Mouse (Mus musculus) hindbrain, embryonic 12.5 days (tissue): ENCODE results near the gene Klf3. TPM values are rescaled to one million over a fixed set of nuclear protein-coding genes. Genes with fewer than 3 reads are reported as not detected.
A peak's percentile ranks its signal among the peaks of the same experiment; 100 is the strongest.

Source experiments
- ATAC-seq: fragments of 200-750 bp; cut with Nextera tagmentation; 2 replicates; pipeline ENCODE4 v1.8.0; 2017; ENCODE audit warnings: moderate TSS enrichment; ENCODE audit not compliant: low FRiP score
- H3K27ac ChIP-seq: fragments of 300-500 bp; sonication (generic); 2 replicates; pipeline ENCODE4 v1.5.1; 2016; ENCODE audit warnings: mild to moderate bottlenecking
- H3K27me3 ChIP-seq: fragments of 300-500 bp; sonication (generic); 2 replicates; pipeline ENCODE4 v1.6.1; 2016; ENCODE audit warnings: mild to moderate bottlenecking
- H3K36me3 ChIP-seq: fragments of 300-500 bp; sonication (generic); 2 replicates; pipeline ENCODE4 v1.6.1; 2016; ENCODE audit warnings: mild to moderate bottlenecking
- H3K4me1 ChIP-seq: fragments of 300-500 bp; sonication (generic); 2 replicates; pipeline ENCODE4 v1.6.1; 2016
- H3K4me2 ChIP-seq: fragments of 300-500 bp; sonication (generic); replicated peaks from 2 replicates; pipeline ENCODE4 v1.6.1; 2016; ENCODE audit warnings: mild to moderate bottlenecking
- H3K4me3 ChIP-seq: fragments of 300-500 bp; sonication (generic); 2 replicates; pipeline ENCODE4 v1.5.1; 2016; ENCODE audit warnings: mild to moderate bottlenecking
- H3K9ac ChIP-seq: fragments of 300-500 bp; sonication (generic); 2 replicates; pipeline ENCODE4 v1.6.1; 2016; ENCODE audit warnings: mild to moderate bottlenecking, moderate library complexity
- H3K9me3 ChIP-seq: fragments of 300-500 bp; sonication (generic); replicated peaks from 2 replicates; pipeline ENCODE4 v1.6.1; 2016; ENCODE audit warnings: mild to moderate bottlenecking
- WGBS: fragments of 180-500 bp; shearing (Covaris S2); methylation state at CpG from one replicate; pipeline ENCODE4 v1.1.7; 2016; 5-methylcytosine and 5-hydroxymethylcytosine counted together
- polyA plus RNA-seq: library from polyadenylated mRNA; unstranded; fragments of >200 nt; fragmentation: Nextera tagmentation; extraction: Ambion mirVana; gene quantifications from 2 replicates; pipeline ENCODE4 v1.2.1, GENCODE M21; 2016

The Klf3 gene
- polyA plus RNA-seq, 1 experiment from 2014 or later, result 44.6 TPM

DNA sequence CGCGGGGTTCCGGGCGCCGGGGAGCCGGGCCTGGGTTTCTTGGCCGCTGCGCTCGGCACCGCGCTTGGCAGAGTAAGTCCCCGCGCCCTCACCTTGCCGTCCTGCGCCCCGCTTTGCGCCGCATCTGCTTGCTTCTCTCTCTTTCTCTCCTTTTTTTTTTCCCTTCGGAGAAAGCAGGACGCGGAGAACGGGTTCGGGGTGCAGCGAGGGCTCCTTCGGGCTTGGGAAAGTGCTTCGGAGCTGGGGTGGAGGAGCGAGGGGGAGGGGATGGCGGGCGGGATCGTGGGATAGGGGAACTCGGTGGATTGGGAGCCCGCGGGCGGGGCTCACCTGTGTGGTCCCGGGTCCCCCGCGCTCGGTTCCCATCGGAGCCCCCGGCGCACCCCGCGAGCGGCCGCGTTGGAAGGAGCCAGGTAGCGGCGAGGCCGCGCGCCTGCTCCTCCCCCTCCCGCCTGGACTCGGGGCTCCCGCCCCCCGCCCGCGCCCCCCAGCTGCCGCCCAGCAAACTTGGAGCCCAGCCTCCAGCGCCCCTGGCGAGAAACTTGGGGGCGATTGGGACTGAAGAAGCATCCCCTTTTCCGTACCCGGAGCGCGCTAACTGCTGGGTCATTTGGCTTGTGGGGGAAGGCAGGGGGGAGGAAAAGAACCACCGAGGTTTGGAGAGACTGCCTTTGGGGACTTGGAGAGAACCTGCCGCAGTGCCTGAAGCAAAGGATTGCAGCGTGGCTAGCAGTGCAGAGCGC is 703 bp downstream of the Klf3 start:
- Histone ChIP-seq H3K36me3 (no peaks in the 10 kb centered on the region), H3K4me2 (peak overlapping the region; percentile 72), H3K4me3 (peak overlapping the region; percentile 85), H3K27ac (peak overlapping the region; percentile 98), H3K9me3 (peaks cover 7% of the 10 kb centered on the region), H3K9ac (peak overlapping the region; percentile 92), H3K4me1 (peaks cover 38% of the 10 kb centered on the region), H3K27me3 (no peaks in the 10 kb centered on the region)
- peak; percentile 3 for ATAC-seq
- WGBS, result under 1% methylated on average over 57 of the region's 69 CpGs

DNA sequence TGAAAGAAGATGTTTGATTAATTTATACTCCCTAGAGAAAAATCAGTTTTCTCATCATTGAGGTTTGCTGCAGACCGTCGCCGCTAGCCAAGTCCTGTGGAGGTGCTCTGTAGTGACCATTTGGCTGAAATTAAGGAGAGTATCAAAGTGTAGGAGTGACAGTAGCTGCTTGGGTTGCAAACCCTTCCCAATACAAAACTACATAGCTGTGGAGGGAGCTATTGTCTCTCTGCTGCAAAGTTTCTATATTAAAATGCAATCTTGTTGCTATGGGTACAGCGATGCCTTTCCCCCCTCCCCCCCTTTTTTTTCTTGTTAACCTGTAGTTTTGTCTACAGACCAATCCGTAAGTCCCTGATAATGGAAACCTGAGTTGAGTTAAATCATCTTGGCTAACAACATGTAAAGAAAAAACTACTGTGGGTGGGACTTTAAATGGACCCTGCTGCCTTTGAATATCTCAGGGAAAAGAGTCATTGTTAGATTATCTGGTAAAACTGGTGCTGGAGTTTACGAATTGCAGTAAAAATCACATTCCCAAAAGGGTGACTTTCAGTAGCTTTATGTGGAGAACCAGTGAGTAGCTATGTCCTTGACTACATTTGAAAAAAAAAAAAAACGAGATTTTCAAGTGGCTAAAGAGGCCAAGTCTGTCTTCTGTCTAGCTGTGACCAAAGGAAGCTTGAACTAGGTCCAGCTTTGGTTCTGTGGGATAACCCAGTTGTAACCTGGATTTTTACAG is 2.1 kb downstream of the Klf3 start:
- Histone ChIP-seq H3K4me1 (peaks cover 46% of the 10 kb centered on the region), H3K36me3 (no peaks in the 10 kb centered on the region), H3K4me2 (peak overlapping the region; percentile 72), H3K27ac (peak overlapping the region; percentile 90), H3K9me3 (no peaks in the 10 kb centered on the region), H3K9ac (peak overlapping the region; percentile 59), H3K4me3 (peak overlapping the region; percentile 85), H3K27me3 (no peaks in the 10 kb centered on the region)
- WGBS, result 3% methylated on average over 7 of the region's 7 CpGs
- ATAC-seq, result no peak

DNA sequence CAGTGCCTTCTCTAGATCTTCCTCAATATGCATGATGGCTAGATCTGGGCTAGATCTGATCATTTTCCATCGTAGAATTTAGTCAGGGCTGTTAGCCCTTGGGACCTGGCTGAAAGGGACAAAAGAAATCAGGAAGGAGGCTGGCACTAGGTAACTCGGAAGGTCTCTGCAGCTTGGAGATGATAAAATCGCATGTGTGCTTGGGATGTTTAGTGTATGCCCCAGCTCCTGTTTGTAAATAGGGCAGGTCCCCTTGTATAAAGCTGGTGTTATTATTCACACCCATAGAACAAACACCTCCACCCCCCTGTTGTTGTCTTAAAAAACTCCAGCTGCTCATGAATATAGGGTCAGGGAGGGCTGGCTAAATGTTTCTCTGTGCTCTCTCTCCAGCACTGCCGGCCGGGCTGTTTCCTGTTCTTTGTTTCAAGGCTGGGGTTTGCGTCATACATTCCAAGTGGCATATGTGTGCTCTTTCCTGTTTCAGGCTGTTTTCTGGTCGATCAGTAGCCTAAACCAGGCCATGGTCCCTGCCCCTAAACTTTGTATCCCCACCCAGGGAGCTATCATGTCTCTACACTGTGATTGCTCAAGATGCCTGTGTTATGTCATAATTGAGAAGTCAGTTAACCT is 2.8 kb downstream of the Klf3 start:
- no peak for ATAC-seq
- peaks cover 53% of the 10 kb centered on the region for H3K4me1 ChIP-seq
- WGBS, result 1% methylated on average over 7 of the region's 7 CpGs
- H3K4me2 ChIP-seq, result peak overlapping the region; percentile 72
- H3K9ac ChIP-seq, result peak overlapping the region; percentile 59
- no peaks in the 10 kb centered on the region for H3K36me3 ChIP-seq
- no peaks in the 10 kb centered on the region for H3K9me3 ChIP-seq
- no peaks in the 10 kb centered on the region for H3K27me3 ChIP-seq
- H3K27ac ChIP-seq, result peak overlapping the region; percentile 90
- H3K4me3 ChIP-seq, result peak overlapping the region; percentile 85

DNA sequence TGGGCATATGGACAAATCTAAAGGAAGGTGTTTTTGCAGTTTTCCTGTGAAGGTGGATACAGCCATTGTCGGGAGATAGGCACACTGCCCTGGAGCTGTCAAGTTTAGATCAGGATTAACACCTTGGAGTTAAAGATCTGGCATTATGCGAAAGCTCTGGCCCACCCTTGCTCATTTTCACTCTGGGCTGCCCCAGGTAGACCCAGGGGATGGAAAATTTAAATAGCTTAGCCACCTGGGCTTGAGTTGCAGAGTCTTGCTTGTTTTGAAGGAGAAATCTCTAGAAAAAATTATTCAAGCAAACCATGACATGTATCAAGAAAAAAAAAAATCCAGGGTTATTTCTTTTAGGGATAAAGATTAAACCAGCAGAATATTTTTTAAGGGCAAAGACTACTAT is 3.4 kb downstream of the Klf3 start:
- ATAC-seq, result no peak
- peak overlapping the region; percentile 85 for H3K4me3 ChIP-seq
- H3K36me3 ChIP-seq, result no peaks in the 10 kb centered on the region
- H3K27ac ChIP-seq, result peak overlapping the region; percentile 90
- H3K9me3 ChIP-seq, result no peaks in the 10 kb centered on the region
- peaks cover 59% of the 10 kb centered on the region for H3K4me1 ChIP-seq
- H3K4me2 ChIP-seq, result peak overlapping the region; percentile 72
- H3K9ac ChIP-seq, result peak overlapping the region; percentile 59; the same call in 1 of the 2 replicates
- 25% methylated on average over 2 of the region's 2 CpGs for WGBS
- H3K27me3 ChIP-seq, result no peaks in the 10 kb centered on the region

DNA sequence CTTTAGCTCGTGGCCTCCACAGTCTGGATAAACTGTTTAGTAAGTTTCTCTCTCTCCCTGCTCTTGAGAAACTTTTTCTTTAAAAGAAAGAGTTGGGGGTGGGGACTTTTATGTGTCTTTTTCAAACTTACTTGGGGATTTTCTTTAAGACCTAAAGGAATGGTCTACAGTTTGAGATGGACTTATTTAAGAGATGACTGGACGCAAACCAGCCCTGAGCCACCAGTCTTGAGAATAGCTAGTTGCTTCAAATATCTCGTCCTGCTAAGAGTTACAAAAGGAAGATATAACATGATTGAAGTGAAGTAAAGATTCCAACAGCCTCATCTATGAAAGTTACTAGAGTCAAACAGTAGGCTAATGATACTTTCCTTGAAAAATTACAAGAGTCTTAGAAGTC is 4.0 kb downstream of the Klf3 start:
- H3K4me1 ChIP-seq, result peaks cover 62% of the 10 kb centered on the region
- no peak overlapping the region for H3K4me2 ChIP-seq

DNA sequence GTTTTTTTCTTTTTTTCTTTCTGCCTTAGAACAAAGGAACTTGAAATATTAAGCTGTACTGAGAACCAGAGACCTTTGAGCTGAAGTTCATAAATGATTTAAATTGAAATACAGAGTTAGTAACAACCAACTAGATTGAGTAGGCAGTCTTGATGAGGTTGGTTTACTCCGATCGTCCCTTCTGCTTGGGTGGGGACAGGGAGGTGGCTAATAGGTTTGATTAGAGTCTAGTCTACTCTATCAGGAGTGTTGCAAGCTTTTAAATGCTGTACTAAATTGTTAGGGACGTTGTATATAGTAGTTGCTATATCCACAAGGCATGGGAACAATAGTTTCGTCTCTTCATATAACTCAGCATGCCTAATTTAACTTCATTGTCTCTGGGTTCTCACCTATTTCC is 4.4 kb downstream of the Klf3 start:
- no peak for ATAC-seq
- Histone ChIP-seq H3K4me3 (no peak overlapping the region), H3K27ac (peak overlapping the region; percentile 70; the same call in 1 of the 2 replicates), H3K36me3 (no peaks in the 10 kb centered on the region), H3K9me3 (no peaks in the 10 kb centered on the region), H3K4me1 (peaks cover 62% of the 10 kb centered on the region), H3K27me3 (no peaks in the 10 kb centered on the region), H3K9ac (no peak overlapping the region), H3K4me2 (peak overlapping the region; percentile 31; the same call in 1 of the 2 replicates)
- 71% methylated on average over 4 of the region's 4 CpGs for WGBS

More for the DNA sequence above, 4.0 kb downstream of the Klf3 start:
- Histone ChIP-seq H3K4me3 (no peak overlapping the region), H3K27me3 (no peaks in the 10 kb centered on the region), H3K9me3 (no peaks in the 10 kb centered on the region), H3K36me3 (no peaks in the 10 kb centered on the region), H3K27ac (no peak overlapping the region), H3K9ac (no peak overlapping the region)
- WGBS, result 72% methylated on average over 3 of the region's 3 CpGs
- no peak for ATAC-seq

DNA sequence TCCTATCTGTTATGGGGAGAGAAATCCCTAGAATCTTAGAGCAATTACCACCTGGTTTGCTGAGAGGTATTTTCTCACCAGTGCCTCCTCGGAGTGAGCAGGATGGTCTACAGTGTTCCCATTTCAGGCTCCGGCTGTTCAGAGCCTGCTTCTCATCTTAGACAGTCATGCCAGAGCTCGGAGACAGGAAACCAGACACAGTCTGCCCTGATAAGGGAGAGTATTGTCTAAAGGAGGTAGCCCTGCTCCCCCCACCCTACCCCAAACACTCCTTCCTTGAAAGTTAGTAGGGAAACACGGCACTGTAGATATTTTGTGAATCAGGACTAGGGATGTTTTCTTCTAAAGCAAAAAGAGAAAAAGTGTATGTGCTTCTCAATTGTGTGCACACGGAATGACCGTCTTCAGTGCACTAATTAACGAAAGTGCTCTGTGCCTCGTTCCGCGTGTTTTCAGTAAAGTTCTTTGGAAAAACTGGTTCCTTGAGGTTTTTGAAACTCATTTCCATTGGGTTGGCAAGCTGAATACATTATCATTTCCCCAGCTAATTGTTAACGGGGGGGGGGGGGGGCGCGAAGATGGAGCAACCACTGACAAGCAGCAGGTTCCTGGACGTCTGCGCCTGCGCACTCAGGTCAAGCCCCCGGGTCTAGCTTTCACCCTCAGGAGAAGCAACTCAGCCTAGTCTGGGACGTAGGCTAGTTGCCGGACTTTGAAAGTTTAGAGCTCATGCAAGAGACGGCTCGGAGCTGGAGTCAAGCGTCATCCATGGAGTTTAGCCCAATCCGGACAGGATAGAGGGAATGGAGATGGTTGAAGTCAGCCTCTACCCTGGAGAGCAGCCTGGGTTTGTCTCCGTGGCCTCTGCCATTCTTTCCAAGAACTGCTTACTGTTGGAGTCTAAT is 5.2 kb downstream of the Klf3 start:
- H3K27ac ChIP-seq, result peak overlapping the region; percentile 70
- no peak overlapping the region for H3K4me3 ChIP-seq
- no peaks in the 10 kb centered on the region for H3K27me3 ChIP-seq
- H3K4me2 ChIP-seq, result peak overlapping the region; percentile 31
- H3K4me1 ChIP-seq, result peaks cover 68% of the 10 kb centered on the region
- H3K36me3 ChIP-seq, result no peaks in the 10 kb centered on the region
- no peak for ATAC-seq
- peak overlapping the region; percentile 27; the same call in 1 of the 2 replicates for H3K9ac ChIP-seq
- WGBS, result 58% methylated on average over 24 of the region's 24 CpGs
- H3K9me3 ChIP-seq, result no peaks in the 10 kb centered on the region

DNA sequence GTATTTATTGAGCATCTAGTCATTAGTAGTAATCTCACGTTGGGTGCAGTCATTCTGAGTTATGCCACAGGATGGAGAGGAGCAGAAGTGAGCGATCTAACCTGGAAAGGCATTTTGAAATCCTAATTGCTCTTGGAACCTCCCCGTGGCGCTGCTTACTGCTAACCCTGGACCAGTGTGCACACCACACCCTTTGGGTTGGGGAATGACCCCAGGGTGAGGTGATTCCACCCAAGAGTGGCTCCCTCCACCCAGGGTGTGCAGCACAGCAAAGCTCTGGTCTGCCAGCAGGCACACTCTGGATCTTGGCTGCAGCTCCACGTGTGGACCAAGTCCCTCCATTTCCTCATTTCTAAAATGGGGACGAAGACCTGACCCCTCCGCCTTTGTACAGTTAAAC is 6.1 kb downstream of the Klf3 start:
- no peak overlapping the region for H3K4me2 ChIP-seq
- ATAC-seq, result no peak
- H3K36me3 ChIP-seq, result no peaks in the 10 kb centered on the region
- peak overlapping the region; percentile 30; the same call in 1 of the 2 replicates for H3K27ac ChIP-seq
- no peaks in the 10 kb centered on the region for H3K9me3 ChIP-seq
- H3K27me3 ChIP-seq, result no peaks in the 10 kb centered on the region
- H3K4me1 ChIP-seq, result peaks cover 70% of the 10 kb centered on the region
- no peak overlapping the region for H3K4me3 ChIP-seq
- no peak overlapping the region for H3K9ac ChIP-seq
- 87% methylated on average over 7 of the region's 7 CpGs for WGBS

DNA sequence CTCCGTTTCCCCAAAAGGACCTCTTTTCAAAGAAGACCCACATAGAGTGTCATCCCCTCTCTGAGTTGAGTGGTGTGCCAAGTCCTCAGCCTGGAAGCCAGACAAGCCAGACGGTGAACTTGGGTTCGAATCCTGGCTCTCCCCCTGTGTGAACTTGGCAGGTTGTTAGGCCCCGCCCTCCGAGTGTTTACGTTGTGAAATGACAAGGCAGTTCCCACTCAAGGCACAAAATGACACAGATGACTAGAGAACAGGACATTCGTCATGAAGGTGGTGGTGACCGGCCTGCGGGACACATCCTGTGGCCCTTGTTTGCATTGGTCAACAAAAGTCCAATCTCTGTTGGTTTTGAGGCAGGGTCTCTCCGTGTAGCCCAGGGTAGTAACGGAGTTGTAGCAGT is 6.7 kb downstream of the Klf3 start:
- no peak for ATAC-seq
- no peaks in the 10 kb centered on the region for H3K36me3 ChIP-seq
- H3K4me1 ChIP-seq, result peaks cover 70% of the 10 kb centered on the region
- no peak overlapping the region for H3K4me2 ChIP-seq
- WGBS, result 86% methylated on average over 11 of the region's 11 CpGs
- H3K9me3 ChIP-seq, result no peaks in the 10 kb centered on the region
- H3K9ac ChIP-seq, result no peak overlapping the region
- no peak overlapping the region for H3K4me3 ChIP-seq
- H3K27ac ChIP-seq, result peak overlapping the region; percentile 85
- no peaks in the 10 kb centered on the region for H3K27me3 ChIP-seq

DNA sequence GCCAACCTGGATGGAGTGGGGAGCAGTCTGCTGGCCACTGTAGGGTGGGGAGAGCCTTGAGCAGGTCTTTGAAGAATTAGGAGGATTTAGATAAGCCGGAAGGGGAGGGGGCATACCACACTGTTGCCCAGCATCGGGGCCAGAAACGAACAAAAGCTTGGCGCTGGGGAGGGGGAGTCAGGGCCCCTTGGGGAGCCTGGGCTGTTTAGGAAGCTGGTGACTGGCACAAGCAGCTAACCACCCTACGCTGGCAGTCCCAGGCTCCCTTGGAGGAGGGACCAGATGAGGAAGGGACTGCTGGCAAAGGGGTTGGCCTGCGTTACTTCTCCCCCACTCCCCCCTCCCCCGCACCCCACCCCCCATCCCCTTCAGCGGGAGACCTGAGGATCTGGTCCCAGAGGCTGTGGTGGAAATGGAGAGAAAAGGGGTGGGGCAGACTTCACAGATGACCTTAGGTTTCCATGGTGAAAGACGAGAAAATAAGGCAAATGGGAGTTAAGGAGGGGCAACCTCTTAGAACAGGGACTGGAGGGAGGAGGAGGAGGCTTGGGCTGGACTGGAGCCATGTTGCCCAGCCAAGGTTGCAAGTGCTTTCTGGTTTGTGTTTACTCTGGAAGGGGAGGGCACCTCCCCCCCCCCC is 7.8 kb downstream of the Klf3 start:
- no peak overlapping the region for H3K4me3 ChIP-seq
- H3K27me3 ChIP-seq, result no peaks in the 10 kb centered on the region
- peak overlapping the region; percentile 85 for H3K27ac ChIP-seq
- ATAC-seq, result peak; percentile 86
- peaks cover 59% of the 10 kb centered on the region for H3K4me1 ChIP-seq
- WGBS, result 2% methylated on average over 8 of the region's 9 CpGs
- peak overlapping the region; percentile 23; the same call in 1 of the 2 replicates for H3K9ac ChIP-seq
- H3K36me3 ChIP-seq, result no peaks in the 10 kb centered on the region
- peak overlapping the region; percentile 40 for H3K4me2 ChIP-seq
- no peaks in the 10 kb centered on the region for H3K9me3 ChIP-seq

DNA sequence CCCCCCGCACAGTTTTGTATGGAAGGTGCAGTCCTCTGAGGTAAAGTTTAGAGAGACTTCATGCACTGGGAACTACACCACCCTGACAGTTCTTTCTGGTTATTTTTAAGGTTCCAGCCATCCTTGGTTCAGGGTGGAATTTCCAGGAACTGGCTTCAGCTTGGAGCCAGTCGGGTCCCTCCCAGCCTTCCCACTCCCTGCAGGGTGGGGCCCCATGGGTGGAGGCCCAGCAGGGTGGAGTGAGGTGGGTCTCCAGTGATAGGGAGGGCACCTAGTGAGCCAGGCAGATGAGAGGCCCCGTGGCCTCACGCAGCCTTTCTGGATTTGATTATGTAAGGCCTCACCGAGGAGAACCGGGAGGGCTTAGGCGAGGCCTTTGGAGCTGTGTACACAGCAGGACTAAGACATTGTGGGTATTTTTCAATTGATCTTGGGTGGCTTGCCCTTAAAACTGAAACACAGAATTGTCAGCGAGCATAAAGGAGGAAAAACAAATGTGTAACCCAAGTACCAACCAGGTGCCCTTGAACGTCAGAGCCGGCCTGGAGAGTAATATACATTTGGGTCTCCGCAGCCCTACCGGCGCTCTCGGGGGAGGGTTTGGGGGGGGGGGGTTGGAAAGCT is 8.4 kb downstream of the Klf3 start:
- Histone ChIP-seq H3K27me3 (no peaks in the 10 kb centered on the region), H3K9me3 (no peaks in the 10 kb centered on the region), H3K27ac (peak overlapping the region; percentile 85), H3K4me3 (no peak overlapping the region), H3K36me3 (no peaks in the 10 kb centered on the region), H3K4me2 (peak overlapping the region; percentile 40), H3K9ac (peak overlapping the region; percentile 50), H3K4me1 (peaks cover 53% of the 10 kb centered on the region)
- peak; percentile 57 for ATAC-seq
- WGBS, result 4% methylated on average over 14 of the region's 14 CpGs
